Mouse (Mus musculus): Measurements from ENCODE around the gene St13. TPM values are rescaled to one million over a fixed set of nuclear protein-coding genes. Genes with fewer than 3 reads are reported as not detected.

St13 gene
- total RNA-seq, 2 experiments from 2014 or later, result 134 to 292 TPM

GRCm38 (mm10) chr15:81329721-81330369 is 70.0 kb downstream of the St13 start:
- no peak for ATAC-seq (replicated peaks; ENCODE audit: poor library complexity, severe bottlenecking)

GRCm38 (mm10) chr15:81327501-81327900 is 72.4 kb downstream of the St13 start:
- no peak for ATAC-seq (replicated peaks; ENCODE audit: poor library complexity, severe bottlenecking)

GRCm38 (mm10) chr15:81324979-81325378 is 74.9 kb downstream of the St13 start:
- no peak for ATAC-seq (replicated peaks; ENCODE audit: poor library complexity, severe bottlenecking)

GRCm38 (mm10) chr15:81320137-81320536 is 79.7 kb downstream of the St13 start:
- ATAC-seq (replicated peaks; ENCODE audit: poor library complexity, severe bottlenecking), result no peak

- no peak for ATAC-seq (replicated peaks; ENCODE audit: poor library complexity, severe bottlenecking)
Observed at GRCm38 (mm10) chr15:81319462-81319861, 80.4 kb downstream of the St13 start.

GRCm38 (mm10) chr15:81313928-81314327 is 85.9 kb downstream of the St13 start:
- no peak for ATAC-seq (replicated peaks; ENCODE audit: poor library complexity, severe bottlenecking)

Other genes starting within 250 kb of the St13 start
- gene Mrtfa, start 209.3 kb downstream of the St13 start, total RNA-seq (2014; fragmentation: Nextera tagmentation), result 30.9 and 36.9 TPM in 2 replicates
- gene Mrtfa, start 209.3 kb downstream of the St13 start, total RNA-seq (2017), result 11.1 and 12.6 TPM in 2 replicates
- gene Mchr1, start 164.6 kb downstream of the St13 start, total RNA-seq (2014; fragmentation: Nextera tagmentation), result not detected in 2 replicates
- gene Mchr1, start 164.6 kb downstream of the St13 start, total RNA-seq (2017), result not detected in 2 replicates
- gene Slc25a17, start 39.3 kb downstream of the St13 start, total RNA-seq (2014; fragmentation: Nextera tagmentation), result 66.2 and 71.3 TPM in 2 replicates
- 69.2 and 87.4 TPM in 2 replicates for gene Slc25a17, start 39.3 kb downstream of the St13 start, total RNA-seq (2017)
- gene Xpnpep3, start 61 bp upstream of the St13 start, total RNA-seq (2014; fragmentation: Nextera tagmentation), result 14.8 and 17.3 TPM in 2 replicates
- 17.1 and 22.4 TPM in 2 replicates for gene Xpnpep3, start 61 bp upstream of the St13 start, total RNA-seq (2017)
- gene Dnajb7, start 8.2 kb upstream of the St13 start, total RNA-seq (2014; fragmentation: Nextera tagmentation), result not detected in 2 replicates
- not detected in 2 replicates for gene Dnajb7, start 8.2 kb upstream of the St13 start, total RNA-seq (2017)
- 251 and 317 TPM in 2 replicates for gene Rbx1, start 66.2 kb upstream of the St13 start, total RNA-seq (2014; fragmentation: Nextera tagmentation)
- gene Rbx1, start 66.2 kb upstream of the St13 start, total RNA-seq (2017), result 170 and 241 TPM in 2 replicates
- gene Ep300, start 185.3 kb upstream of the St13 start, total RNA-seq (2014; fragmentation: Nextera tagmentation), result 120 and 136 TPM in 2 replicates
- 20.7 and 38.5 TPM in 2 replicates for gene Ep300, start 185.3 kb upstream of the St13 start, total RNA-seq (2017)

Data from granulocyte monocyte progenitor cell, adult 5-6 weeks (primary cell).